Mouse (Mus musculus) cerebellum, adult 2 months (tissue): ENCODE measurements at regions not wholly inside any gene's neighbourhood (a gene's known extent, or its start where the extent isn't known, plus 50 kb on each side); places are given as distances from the start of the nearest gene placed in this dataset.

Experiments used
- CTCF ChIP-seq: fragments of 200-500 bp; IDR thresholded peaks from 2 replicates; pipeline ENCODE4 v1.5.1; 2011; ENCODE audit warnings: low read depth, mild to moderate bottlenecking, control low read depth, low read length, moderate library complexity, borderline replicate concordance; ENCODE audit not compliant: insufficient read depth
- POLR2A ChIP-seq: fragments of 200-500 bp; IDR thresholded peaks from 2 replicates; pipeline ENCODE4 v1.6.1; 2011; ENCODE audit warnings: low read length, control low read depth, borderline replicate concordance; ENCODE audit not compliant: insufficient read depth

GRCm38 (mm10) chr8:92134434-92134833 is 223.0 kb upstream of the Irx5 start:
- TF ChIP-seq CTCF (no peak), POLR2A (no peak)
